Mouse (Mus musculus) kidney, embryonic 16.5 days (tissue): Measurements from ENCODE around the gene Spag8. TPM values are rescaled to one million over a fixed set of nuclear protein-coding genes. Genes with fewer than 3 reads are reported as not detected.

Experiments used
- ATAC-seq: fragments of 200-750 bp; cut with Nextera tagmentation; 2 replicates; pipeline ENCODE4 v1.8.0; 2017; ENCODE audit warnings: moderate TSS enrichment; ENCODE audit not compliant: low FRiP score, low TSS enrichment
- H3K27ac ChIP-seq: fragments of 300-500 bp; sonication (generic); 2 replicates; pipeline ENCODE4 v1.5.1; 2014; ENCODE audit warnings: low read length
- H3K27me3 ChIP-seq: fragments of 300-500 bp; sonication (generic); 2 replicates; pipeline ENCODE4 v1.6.1; 2014; ENCODE audit warnings: low read length, control low read depth, mixed read lengths; ENCODE audit not compliant: insufficient read depth
- H3K36me3 ChIP-seq: fragments of 300-500 bp; sonication (generic); 2 replicates; pipeline ENCODE4 v1.6.1; 2014; ENCODE audit warnings: low read length, control low read depth, mixed read lengths; ENCODE audit not compliant: insufficient read depth
- H3K4me1 ChIP-seq: fragments of 300-500 bp; sonication (generic); 2 replicates; pipeline ENCODE4 v1.6.1; 2014; ENCODE audit warnings: low read length, control low read depth, mixed read lengths; ENCODE audit not compliant: insufficient read depth
- H3K4me2 ChIP-seq: fragments of 300-500 bp; sonication (generic); replicated peaks from 2 replicates; pipeline ENCODE4 v1.6.1; 2014; ENCODE audit warnings: low read depth, low read length
- H3K4me3 ChIP-seq: fragments of 300-500 bp; sonication (generic); 2 replicates; pipeline ENCODE4 v1.5.1; 2014; ENCODE audit warnings: mild to moderate bottlenecking, low read length
- H3K9ac ChIP-seq: fragments of 300-500 bp; sonication (generic); replicated peaks from 2 replicates; pipeline ENCODE4 v1.6.1; 2014; ENCODE audit warnings: low read length
- H3K9me3 ChIP-seq: fragments of 300-500 bp; sonication (generic); 2 replicates; pipeline ENCODE4 v1.6.1; 2016; ENCODE audit warnings: low read length, control low read depth
- WGBS: fragments of 180-500 bp; shearing (Covaris S2); extraction: QIAGEN DNeasy Blood & Tissue Kit; methylation state at CpG from one replicate; pipeline ENCODE4 v1.1.7; 2014; 5-methylcytosine and 5-hydroxymethylcytosine counted together
- polyA plus RNA-seq: library from polyadenylated mRNA; unstranded; fragments of >200 nt; fragmentation: Nextera tagmentation; extraction: Ambion mirVana; gene quantifications from 2 replicates; pipeline ENCODE4 v1.2.1, GENCODE M21; 2015

Spag8 gene
- polyA plus RNA-seq, result 1.4 TPM in 2 replicates

DNA sequence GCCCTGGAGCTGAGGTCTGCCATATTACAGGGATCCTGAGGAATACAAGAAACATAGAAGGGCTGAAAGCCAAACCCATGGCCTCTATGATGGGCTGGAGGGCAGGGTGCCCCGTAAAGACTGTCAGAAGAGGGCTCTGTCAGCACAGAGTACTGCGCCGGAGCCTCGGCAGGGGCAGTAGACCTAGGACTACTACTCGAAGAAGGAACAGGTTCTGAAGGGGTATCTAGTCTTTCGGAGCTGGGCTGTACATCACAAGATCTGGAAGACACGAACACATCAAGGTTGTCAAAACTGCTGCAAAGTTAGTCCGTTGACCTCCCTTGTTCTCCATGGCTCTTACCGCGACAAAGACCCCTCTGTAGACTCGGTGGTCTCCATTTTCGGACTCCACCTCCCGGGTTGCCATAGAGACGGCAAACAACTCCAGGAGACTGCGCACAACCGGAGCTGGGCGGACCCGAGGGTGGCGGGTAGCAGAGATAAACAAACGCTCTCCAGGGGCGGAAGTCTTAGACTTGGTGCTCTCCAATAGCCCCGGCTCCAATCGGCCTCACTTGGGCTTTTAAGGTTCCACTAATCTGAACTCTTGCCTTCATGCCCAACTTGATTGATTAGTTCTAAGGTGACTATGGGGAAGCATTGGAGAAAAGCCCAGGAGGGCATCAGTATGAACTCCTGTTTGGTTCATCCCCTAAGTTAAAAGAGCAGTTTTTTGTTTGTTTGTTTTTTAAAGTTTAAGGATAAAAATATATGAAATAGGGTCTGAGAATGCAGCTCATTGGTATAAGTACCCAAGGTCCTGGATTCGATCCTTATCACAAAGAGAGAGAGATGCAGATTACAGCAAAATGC is at the start of gene Spag8:
Gene Spag8, minus strand, starts transcription at position 434 of the 855 bp plus-strand sequence.
- Histone ChIP-seq H3K36me3 (peaks cover 12% of the 10 kb centered on the region; the same call in 1 of the 2 replicates), H3K9me3 (peaks cover 8% of the 10 kb centered on the region), H3K4me1 (peaks cover 17% of the 10 kb centered on the region), H3K9ac (no peak within 1 kb of the TSS), H3K4me3 (peak within 1 kb of the TSS; percentile 26), H3K4me2 (peak within 1 kb of the TSS; percentile 47), H3K27me3 (no peaks in the 10 kb centered on the region), H3K27ac (no peak within 1 kb of the TSS)
- no peak for ATAC-seq
- 20% methylated on average over 24 of the region's 24 CpGs for WGBS

DNA sequence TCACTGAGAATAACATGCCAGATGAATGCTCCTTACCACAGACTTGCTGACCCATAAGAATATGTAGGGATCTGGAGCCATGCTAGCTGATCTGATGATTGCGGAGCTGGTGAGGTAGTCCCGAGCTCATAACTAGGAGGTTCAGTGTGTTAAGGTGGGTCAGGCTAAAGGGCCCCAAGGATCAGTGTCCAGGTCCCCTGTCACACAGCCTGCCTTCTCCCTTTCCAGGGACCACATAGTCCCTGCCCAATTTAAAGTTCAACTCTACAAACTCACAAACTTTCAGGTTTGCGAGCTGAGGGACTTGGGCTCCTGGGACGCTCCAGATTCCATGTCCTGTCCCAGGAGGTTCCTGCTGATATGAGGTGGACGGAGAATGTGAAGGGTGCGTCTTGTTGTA is 47.3 kb upstream of the Spag8 start, which contains the start of gene Olfr70:
Gene Olfr70, minus strand, starts transcription at position 101 of the 400 bp plus-strand sequence.
- Histone ChIP-seq H3K4me2 (no peak within 1 kb of the TSS), H3K36me3 (no peaks in the 10 kb centered on the region), H3K4me1 (0 out of 2 replicates have a peak, but pooled peaks cover 4% of the 10 kb centered on the region), H3K27ac (no peak within 1 kb of the TSS), H3K4me3 (no peak within 1 kb of the TSS), H3K27me3 (no peaks in the 10 kb centered on the region), H3K9me3 (no peaks in the 10 kb centered on the region), H3K9ac (no peak within 1 kb of the TSS)
- no peak for ATAC-seq
- WGBS, result 87% methylated on average over 6 of the region's 6 CpGs

DNA sequence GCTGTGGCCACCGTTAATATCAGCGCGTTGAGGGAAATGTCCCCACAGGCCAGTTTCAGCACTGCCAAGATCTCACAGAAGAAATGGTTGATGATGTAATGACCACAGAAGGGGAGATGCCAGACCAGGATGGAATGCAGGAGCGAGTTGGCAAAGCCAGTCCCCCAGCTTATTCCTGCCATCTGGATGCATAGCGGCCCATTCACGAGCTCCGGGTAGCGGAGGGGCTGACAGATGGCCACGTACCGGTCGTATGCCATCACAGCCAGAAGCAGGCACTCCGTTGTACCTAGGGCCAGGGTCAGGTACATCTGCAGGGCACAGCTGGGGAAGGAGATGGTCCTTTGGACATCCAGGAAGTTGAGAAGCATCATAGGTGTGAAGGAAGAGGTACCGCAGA is 43.2 kb upstream of the Spag8 start:
- no peak overlapping the region for H3K9ac ChIP-seq
- WGBS, result 92% methylated on average over 13 of the region's 13 CpGs
- H3K4me1 ChIP-seq, result peaks cover 6% of the 10 kb centered on the region
- no peak overlapping the region for H3K4me3 ChIP-seq
- no peak overlapping the region for H3K4me2 ChIP-seq
- no peak overlapping the region for H3K27ac ChIP-seq
- no peak for ATAC-seq
- H3K36me3 ChIP-seq, result no peaks in the 10 kb centered on the region
- no peaks in the 10 kb centered on the region for H3K9me3 ChIP-seq
- H3K27me3 ChIP-seq, result no peaks in the 10 kb centered on the region

DNA sequence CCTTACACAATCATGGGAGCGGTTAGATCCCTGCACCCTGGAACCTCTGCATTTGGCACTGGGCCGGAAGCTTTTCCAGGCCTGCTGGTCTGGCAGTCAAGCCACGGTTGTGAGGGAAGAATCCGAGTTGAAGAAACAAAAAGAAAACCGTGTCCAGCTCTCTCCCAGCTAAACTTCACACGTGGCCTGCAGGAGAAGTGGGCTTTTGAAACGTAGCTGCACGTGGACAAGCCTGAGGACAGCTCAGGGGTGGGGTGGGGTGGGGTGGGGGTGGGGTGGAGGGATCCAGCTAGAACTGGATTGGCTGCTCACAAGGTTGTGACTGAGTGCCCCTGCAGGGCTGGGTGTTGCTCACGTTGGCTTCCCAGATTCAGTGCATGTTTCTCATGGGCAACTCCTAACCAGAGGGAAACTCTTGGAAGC is 41.9 kb upstream of the Spag8 start:
- no peak overlapping the region for H3K27ac ChIP-seq
- no peak overlapping the region for H3K9ac ChIP-seq
- no peaks in the 10 kb centered on the region for H3K27me3 ChIP-seq
- H3K4me1 ChIP-seq, result peaks cover 6% of the 10 kb centered on the region
- WGBS, result 29% methylated on average over 9 of the region's 9 CpGs
- no peaks in the 10 kb centered on the region for H3K9me3 ChIP-seq
- H3K36me3 ChIP-seq, result no peaks in the 10 kb centered on the region
- peak; percentile 69; the same call in 1 of the 2 replicates for ATAC-seq
- no peak overlapping the region for H3K4me3 ChIP-seq
- no peak overlapping the region for H3K4me2 ChIP-seq

DNA sequence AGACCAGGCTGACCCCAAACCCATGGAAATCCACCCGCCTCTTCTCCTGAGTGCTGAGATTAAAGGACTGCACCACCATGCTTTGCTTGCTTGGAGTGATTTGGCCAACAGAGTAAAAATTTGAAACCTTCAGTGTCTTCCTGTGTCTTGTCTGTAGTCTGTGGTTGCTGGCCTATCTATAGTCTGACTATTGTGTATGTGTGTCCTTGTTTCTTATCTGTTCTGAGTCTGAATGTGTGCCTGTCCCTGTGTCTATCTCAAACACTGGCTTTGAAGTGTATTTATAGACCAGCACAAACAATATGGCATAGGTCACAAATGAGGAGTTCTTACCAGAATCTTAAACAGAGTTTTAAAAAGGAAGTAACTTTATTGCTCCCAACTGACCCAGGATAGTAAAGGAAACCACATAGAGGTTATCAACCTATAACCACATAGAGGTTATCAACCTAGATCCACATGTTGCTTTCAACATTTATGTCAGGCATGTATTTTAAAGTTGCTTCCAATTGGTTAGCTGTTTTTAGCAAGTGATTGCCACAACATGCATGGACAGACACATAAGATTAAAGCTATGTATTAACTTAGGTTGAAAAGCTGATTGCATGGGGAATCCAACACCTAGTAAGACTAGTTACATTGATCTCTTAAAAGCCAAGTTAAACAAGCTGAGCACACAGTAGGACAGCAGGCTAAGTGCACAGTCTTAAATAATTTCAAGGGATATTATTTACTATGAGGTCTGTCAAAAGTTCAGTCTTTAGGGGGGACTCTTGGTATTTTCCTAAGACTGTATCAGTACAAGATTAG is 41.2 kb upstream of the Spag8 start:
- no peaks in the 10 kb centered on the region for H3K9me3 ChIP-seq
- peaks cover 6% of the 10 kb centered on the region for H3K4me1 ChIP-seq
- H3K27ac ChIP-seq, result no peak overlapping the region
- no peak overlapping the region for H3K4me3 ChIP-seq
- H3K9ac ChIP-seq, result no peak overlapping the region
- no peak for ATAC-seq
- no peaks in the 10 kb centered on the region for H3K27me3 ChIP-seq
- H3K36me3 ChIP-seq, result no peaks in the 10 kb centered on the region
- H3K4me2 ChIP-seq, result no peak overlapping the region
- WGBS, result 86% methylated on average over 1 of the region's 1 CpGs

DNA sequence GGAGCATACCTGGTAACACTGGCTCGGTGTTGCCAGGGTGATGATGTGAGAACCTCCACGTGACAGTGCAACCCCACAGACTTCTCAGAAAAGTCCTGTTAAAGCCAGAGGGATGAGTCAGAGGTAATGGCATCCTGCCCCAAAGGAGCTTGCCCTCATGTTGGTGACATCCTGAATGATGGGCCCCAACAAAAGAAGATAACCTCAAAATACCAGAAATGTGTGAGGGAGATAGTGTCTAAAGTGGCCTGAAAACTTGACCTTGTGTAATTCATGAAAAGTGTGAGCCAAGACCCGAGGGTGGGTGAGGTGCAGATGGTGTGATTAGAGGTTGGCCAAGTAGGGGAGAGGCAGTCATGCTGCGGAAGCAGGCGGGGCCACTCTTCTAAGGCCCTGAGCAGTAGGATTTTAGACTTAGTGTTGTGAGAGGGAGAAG is 40.4 kb upstream of the Spag8 start:
- no peak for ATAC-seq
- Histone ChIP-seq H3K9ac (no peak overlapping the region), H3K4me2 (no peak overlapping the region), H3K27ac (no peak overlapping the region), H3K9me3 (no peaks in the 10 kb centered on the region), H3K36me3 (no peaks in the 10 kb centered on the region), H3K27me3 (no peaks in the 10 kb centered on the region), H3K4me3 (no peak overlapping the region), H3K4me1 (peaks cover 6% of the 10 kb centered on the region)
- WGBS, result 71% methylated on average over 5 of the region's 5 CpGs

DNA sequence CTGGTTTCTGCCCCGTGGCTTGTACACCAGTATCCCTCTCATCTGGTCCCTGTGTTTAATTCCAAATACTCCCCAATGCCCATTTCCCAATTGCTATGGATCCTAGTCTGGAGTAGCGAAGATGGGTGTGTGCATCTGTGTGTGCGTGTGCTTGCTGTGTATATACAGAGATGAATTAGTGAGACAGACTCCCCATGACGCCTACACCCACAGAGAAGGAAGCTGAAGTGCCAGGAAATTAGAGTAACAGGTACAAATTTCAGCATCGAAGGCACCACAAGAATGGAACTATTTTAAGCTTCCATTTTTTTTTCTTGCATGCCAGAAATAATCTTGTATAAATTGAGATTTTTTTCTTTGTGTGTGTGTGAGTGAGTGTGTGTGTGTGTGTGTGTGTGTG is 37.6 kb upstream of the Spag8 start:
- peaks cover 6% of the 10 kb centered on the region for H3K4me1 ChIP-seq
- no peak for ATAC-seq
- no peak overlapping the region for H3K4me2 ChIP-seq
- H3K4me3 ChIP-seq, result no peak overlapping the region
- no peak overlapping the region for H3K9ac ChIP-seq
- WGBS, result 80% methylated on average over 5 of the region's 5 CpGs
- H3K27ac ChIP-seq, result no peak overlapping the region
- H3K36me3 ChIP-seq, result no peaks in the 10 kb centered on the region
- no peaks in the 10 kb centered on the region for H3K27me3 ChIP-seq
- no peaks in the 10 kb centered on the region for H3K9me3 ChIP-seq

DNA sequence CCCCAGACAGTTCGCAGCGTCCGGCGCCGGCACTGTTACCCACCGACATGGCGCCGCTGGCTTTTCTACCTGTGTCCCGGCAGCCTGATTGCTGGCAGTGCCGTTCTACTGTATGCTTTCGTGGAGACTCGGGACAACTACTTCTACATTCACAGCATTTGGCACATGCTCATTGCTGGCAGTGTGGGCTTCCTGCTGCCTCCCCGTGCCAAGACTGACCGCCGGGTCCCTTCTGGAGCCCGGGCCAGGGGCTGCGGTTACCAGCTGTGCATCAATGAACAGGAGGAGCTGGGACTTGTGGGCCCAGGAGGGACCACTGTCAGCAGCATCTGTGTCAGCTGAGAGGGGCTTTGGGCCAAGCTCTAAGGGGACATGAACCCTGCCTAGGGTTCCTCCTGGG is 36.6 kb upstream of the Spag8 start:
- Histone ChIP-seq H3K9me3 (no peaks in the 10 kb centered on the region), H3K9ac (no peak overlapping the region), H3K4me3 (no peak overlapping the region), H3K4me2 (no peak overlapping the region), H3K27me3 (no peaks in the 10 kb centered on the region), H3K4me1 (peaks cover under 1% of the 10 kb centered on the region; the same call in 1 of the 2 replicates), H3K36me3 (0 out of 2 replicates have a peak, but pooled peaks cover 4% of the 10 kb centered on the region), H3K27ac (no peak overlapping the region)
- WGBS, result 93% methylated on average over 17 of the region's 17 CpGs
- no peak for ATAC-seq

DNA sequence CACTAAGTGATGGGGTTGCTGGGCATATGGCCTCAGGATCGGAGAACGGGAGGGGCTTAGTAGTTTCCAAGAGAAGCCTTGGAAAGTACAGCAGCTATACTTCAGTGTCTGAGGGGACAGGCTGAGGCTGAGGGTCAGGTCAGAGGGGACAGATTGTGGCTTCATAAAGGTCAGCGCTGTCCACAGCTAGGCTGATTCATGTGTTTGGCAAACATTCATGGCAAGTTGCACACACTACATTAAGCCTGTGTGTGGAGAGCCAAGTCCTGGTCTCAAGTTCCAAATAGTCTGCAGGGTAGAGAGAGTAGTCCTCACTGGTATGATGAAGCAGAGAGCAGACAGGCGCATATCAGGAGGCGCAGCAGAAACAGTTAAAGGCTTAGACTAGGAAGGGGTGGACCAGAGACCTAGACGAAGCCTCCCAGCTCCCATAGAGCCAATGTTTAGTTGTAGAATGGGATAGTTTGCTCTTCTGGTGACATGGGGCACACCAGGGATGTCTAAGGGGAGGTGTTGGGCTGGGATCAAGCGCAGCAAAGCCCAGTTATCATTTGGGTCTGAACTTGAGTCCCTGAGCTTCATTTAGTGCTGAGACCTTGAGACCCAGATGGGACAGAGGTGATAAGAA is 26.1 kb upstream of the Spag8 start:
- Histone ChIP-seq H3K36me3 (no peaks in the 10 kb centered on the region; the same call in 1 of the 2 replicates), H3K4me3 (no peak overlapping the region), H3K4me1 (no peaks in the 10 kb centered on the region), H3K27me3 (no peaks in the 10 kb centered on the region), H3K9me3 (no peaks in the 10 kb centered on the region), H3K27ac (no peak overlapping the region), H3K4me2 (no peak overlapping the region), H3K9ac (no peak overlapping the region)
- no peak for ATAC-seq
- 82% methylated on average over 7 of the region's 7 CpGs for WGBS
